Mouse (Mus musculus): ENCODE data around the gene Ogdhl. TPM values are rescaled to one million over a fixed set of nuclear protein-coding genes. Genes with fewer than 3 reads are reported as not detected.
A peak's percentile ranks its signal among the peaks of the same experiment; 100 is the strongest.

The Ogdhl gene
- polyA plus RNA-seq, 2 experiments: 9.7 to 11.2 TPM

DNA sequence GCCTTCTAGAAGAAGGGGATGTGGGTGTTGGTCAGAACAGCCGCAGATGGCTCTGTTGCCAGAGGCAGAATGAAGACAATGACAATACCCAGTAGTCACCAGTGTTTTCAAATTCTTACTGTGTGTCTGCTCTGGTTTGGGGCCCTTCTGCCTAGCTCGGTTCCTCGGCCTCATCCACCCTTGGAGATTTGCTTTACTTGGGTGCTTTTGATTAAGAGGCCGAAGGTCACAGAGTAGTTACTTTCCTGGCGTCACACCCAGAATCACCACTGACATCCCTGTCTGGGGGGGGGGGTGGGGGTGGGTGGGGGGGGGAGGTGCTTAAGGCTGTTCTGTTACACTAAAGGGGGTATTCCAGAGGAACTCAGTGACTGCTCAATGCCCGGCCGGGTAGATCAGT lies 42.5 kb downstream of the Ogdhl start:
- 36% methylated on average over 7 of the region's 7 CpGs for WGBS
- Histone ChIP-seq H3K27ac (replicated peaks; ENCODE audit: low read depth, low read length) (no peak overlapping the region), H3K4me1 (ENCODE audit: control insufficient read depth, insufficient read depth, low read length) (no peaks in the 10 kb centered on the region), H3K36me3 (ENCODE audit: control insufficient read depth, insufficient read depth, low read length) (no peaks in the 10 kb centered on the region), H3K4me2 (replicated peaks; ENCODE audit: low read depth, low read length, severe bottlenecking) (no peak overlapping the region), H3K9ac (ENCODE audit: low read depth, low read length, severe bottlenecking) (no peak overlapping the region), H3K9me3 (ENCODE audit: control insufficient read depth, low read length) (no peaks in the 10 kb centered on the region), H3K4me3 (replicated peaks; ENCODE audit: low read length) (no peak overlapping the region), H3K27me3 (ENCODE audit: control insufficient read depth, insufficient read depth, low read length) (no peaks in the 10 kb centered on the region)
- ATAC-seq (ENCODE audit: low FRiP score, low read depth) (no peak), DNase-seq (ENCODE audit: low spot score) (no peak)
- TF ChIP-seq POLR2A (IDR thresholded peaks at IDR 0.05; ENCODE audit: borderline replicate concordance, extremely low read depth, insufficient read depth, insufficient read length): no peak

DNA sequence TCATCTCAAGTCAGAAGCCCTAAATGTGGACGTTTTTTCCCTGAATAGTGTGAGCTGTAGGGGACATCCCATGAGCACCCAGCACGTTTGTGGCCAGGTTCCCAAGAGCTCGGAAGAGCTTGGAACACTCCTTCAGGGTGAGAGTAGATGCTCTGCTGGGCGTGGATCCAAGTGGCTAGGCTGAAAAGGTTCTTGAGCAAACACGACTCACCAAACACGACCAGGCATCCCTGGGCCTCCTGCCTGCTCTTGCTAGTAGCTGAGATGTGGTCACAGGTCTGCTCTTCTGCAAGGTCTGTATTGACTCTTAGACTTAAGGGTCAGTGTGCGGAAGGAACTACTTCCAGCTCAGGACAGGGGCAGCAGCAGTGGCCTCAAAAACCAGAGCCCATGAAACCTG lies 47.9 kb downstream of the Ogdhl start:
- WGBS: 69% methylated on average over 7 of the region's 7 CpGs
- DNase-seq (ENCODE audit: low spot score): no peak
- no peaks in the 10 kb centered on the region for H3K4me1 ChIP-seq (ENCODE audit: control insufficient read depth, insufficient read depth, low read length)
- H3K4me3 ChIP-seq (replicated peaks; ENCODE audit: low read length): no peak overlapping the region
- H3K9me3 ChIP-seq (ENCODE audit: control insufficient read depth, low read length): no peaks in the 10 kb centered on the region
- no peak overlapping the region for H3K9ac ChIP-seq (ENCODE audit: low read depth, low read length, severe bottlenecking)
- no peak for TF ChIP-seq POLR2A (IDR thresholded peaks at IDR 0.05; ENCODE audit: borderline replicate concordance, extremely low read depth, insufficient read depth, insufficient read length)
- no peak overlapping the region for H3K27ac ChIP-seq (replicated peaks; ENCODE audit: low read depth, low read length)
- no peaks in the 10 kb centered on the region for H3K27me3 ChIP-seq (ENCODE audit: control insufficient read depth, insufficient read depth, low read length)
- ATAC-seq (ENCODE audit: low FRiP score, low read depth): no peak
- no peak overlapping the region for H3K4me2 ChIP-seq (replicated peaks; ENCODE audit: low read depth, low read length, severe bottlenecking)
- no peaks in the 10 kb centered on the region for H3K36me3 ChIP-seq (ENCODE audit: control insufficient read depth, insufficient read depth, low read length)

DNA sequence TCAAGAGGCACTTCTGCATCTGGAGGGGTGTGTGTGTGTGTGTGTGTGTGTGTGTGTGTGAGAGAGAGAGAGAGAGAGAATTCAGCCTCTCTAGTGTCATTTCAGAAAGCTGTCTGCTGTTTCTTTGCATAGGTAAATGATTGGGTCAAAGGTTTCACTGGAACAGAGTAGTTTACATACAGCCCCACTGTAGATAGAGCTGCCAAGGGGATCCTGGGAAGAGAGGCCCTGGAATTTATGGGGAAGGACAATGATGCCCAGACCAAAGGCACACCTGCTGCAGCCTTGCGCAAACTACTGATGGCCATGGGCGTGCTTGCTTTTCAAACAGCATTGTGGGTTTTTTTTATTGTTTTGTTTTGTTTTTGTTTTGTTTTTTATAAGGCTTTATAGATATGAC lies 50.7 kb downstream of the Ogdhl start:
- no peaks in the 10 kb centered on the region for H3K27me3 ChIP-seq (ENCODE audit: control insufficient read depth, insufficient read depth, low read length)
- no peaks in the 10 kb centered on the region for H3K9me3 ChIP-seq (ENCODE audit: control insufficient read depth, low read length)
- no peak overlapping the region for H3K4me2 ChIP-seq (replicated peaks; ENCODE audit: low read depth, low read length, severe bottlenecking)
- H3K4me3 ChIP-seq (replicated peaks; ENCODE audit: low read length): no peak overlapping the region
- ATAC-seq (ENCODE audit: low FRiP score, low read depth): no peak
- no peak for DNase-seq (ENCODE audit: low spot score)
- WGBS: 76% methylated on average over 2 of the region's 2 CpGs
- H3K9ac ChIP-seq (ENCODE audit: low read depth, low read length, severe bottlenecking): no peak overlapping the region
- TF ChIP-seq POLR2A (IDR thresholded peaks at IDR 0.05; ENCODE audit: borderline replicate concordance, extremely low read depth, insufficient read depth, insufficient read length): no peak
- no peak overlapping the region for H3K27ac ChIP-seq (replicated peaks; ENCODE audit: low read depth, low read length)
- no peaks in the 10 kb centered on the region for H3K4me1 ChIP-seq (ENCODE audit: control insufficient read depth, insufficient read depth, low read length)
- no peaks in the 10 kb centered on the region for H3K36me3 ChIP-seq (ENCODE audit: control insufficient read depth, insufficient read depth, low read length)

DNA sequence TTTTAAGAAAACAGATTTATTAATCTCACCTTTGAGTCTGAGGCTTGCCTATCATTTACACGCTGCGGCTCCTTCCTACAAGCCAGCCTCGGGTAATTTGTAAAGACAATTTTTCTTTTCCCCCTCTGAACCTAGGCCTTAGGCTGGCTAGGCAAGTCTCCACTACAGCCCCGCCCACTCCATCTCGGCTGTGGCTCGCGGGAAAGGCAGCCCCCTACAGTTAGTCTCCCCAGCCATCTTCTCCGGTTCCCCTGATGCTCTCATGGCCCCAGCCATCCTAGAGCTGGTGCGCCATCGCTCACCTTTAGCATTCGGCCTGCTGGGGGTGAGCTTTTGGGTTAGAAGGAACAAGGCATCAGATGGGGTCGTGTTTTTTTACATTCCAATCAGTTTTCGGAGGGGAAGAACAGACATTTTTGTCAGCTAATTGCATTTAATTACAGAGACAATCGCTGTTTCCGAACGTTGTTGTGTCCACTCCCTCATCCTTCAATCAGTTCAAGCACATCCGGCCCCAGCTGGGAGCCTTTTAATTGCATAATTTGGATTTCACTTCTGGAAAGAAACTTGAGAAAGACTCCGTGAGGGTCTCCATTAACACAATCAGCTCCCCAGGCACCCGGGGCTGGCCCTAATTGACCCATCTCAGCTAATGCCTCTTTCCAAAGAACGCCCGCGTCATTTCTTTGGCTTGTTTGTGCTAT lies 57.7 kb downstream of the Ogdhl start:
- DNase-seq (ENCODE audit: low spot score) (no peak), ATAC-seq (ENCODE audit: low FRiP score, low read depth) (no peak)
- peaks cover 7% of the 10 kb centered on the region; the same call in 1 of the 2 replicates for H3K27me3 ChIP-seq (ENCODE audit: control insufficient read depth, insufficient read depth, low read length)
- TF ChIP-seq POLR2A (IDR thresholded peaks at IDR 0.05; ENCODE audit: borderline replicate concordance, extremely low read depth, insufficient read depth, insufficient read length): no peak
- H3K9ac ChIP-seq (ENCODE audit: low read depth, low read length, severe bottlenecking): 0 out of 2 replicates have a peak overlapping the region, but pooled peaks have one; percentile 12
- 0 out of 2 replicates have a peak overlapping the region, but pooled peaks have one; percentile 5 for H3K4me2 ChIP-seq (replicated peaks; ENCODE audit: low read depth, low read length, severe bottlenecking)
- H3K4me1 ChIP-seq (ENCODE audit: control insufficient read depth, insufficient read depth, low read length): no peaks in the 10 kb centered on the region
- H3K27ac ChIP-seq (replicated peaks; ENCODE audit: low read depth, low read length): no peak overlapping the region
- no peak overlapping the region for H3K4me3 ChIP-seq (replicated peaks; ENCODE audit: low read length)
- H3K9me3 ChIP-seq (ENCODE audit: control insufficient read depth, low read length): no peaks in the 10 kb centered on the region
- H3K36me3 ChIP-seq (ENCODE audit: control insufficient read depth, insufficient read depth, low read length): no peaks in the 10 kb centered on the region
- WGBS: 10% methylated on average over 22 of the region's 22 CpGs

DNA sequence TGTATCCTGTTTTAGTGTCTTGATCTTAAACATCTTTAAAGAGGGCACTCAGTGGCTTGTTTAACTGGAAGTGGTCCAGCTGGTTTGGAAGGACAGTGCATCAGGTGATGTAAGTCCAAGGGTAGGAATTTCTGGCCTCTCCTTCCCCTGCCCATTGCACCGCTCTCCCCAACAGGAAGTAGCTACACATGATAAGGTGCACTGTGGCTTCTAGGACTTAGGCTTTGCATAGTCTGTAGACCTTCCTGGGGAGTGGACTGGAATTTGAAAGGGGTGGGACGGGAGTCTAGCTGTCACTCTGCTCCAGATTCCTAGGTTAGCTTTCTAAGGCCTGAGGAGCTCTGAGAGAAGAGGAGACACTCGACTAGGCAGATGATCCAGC lies 58.3 kb downstream of the Ogdhl start:
- H3K9me3 ChIP-seq (ENCODE audit: control insufficient read depth, low read length): no peaks in the 10 kb centered on the region
- ATAC-seq (ENCODE audit: low FRiP score, low read depth) (no peak), DNase-seq (ENCODE audit: low spot score) (no peak)
- H3K27me3 ChIP-seq (ENCODE audit: control insufficient read depth, insufficient read depth, low read length): peaks cover 7% of the 10 kb centered on the region; the same call in 1 of the 2 replicates
- 43% methylated on average over 3 of the region's 3 CpGs for WGBS
- H3K4me3 ChIP-seq (replicated peaks; ENCODE audit: low read length): no peak overlapping the region
- H3K4me2 ChIP-seq (replicated peaks; ENCODE audit: low read depth, low read length, severe bottlenecking): no peak overlapping the region
- TF ChIP-seq POLR2A (IDR thresholded peaks at IDR 0.05; ENCODE audit: borderline replicate concordance, extremely low read depth, insufficient read depth, insufficient read length): no peak
- H3K36me3 ChIP-seq (ENCODE audit: control insufficient read depth, insufficient read depth, low read length): no peaks in the 10 kb centered on the region
- no peak overlapping the region for H3K27ac ChIP-seq (replicated peaks; ENCODE audit: low read depth, low read length)
- H3K9ac ChIP-seq (ENCODE audit: low read depth, low read length, severe bottlenecking): no peak overlapping the region
- H3K4me1 ChIP-seq (ENCODE audit: control insufficient read depth, insufficient read depth, low read length): no peaks in the 10 kb centered on the region
